Mouse (Mus musculus) thymus, adult 18-20 months (tissue): ENCODE data around the gene Zfp827.

Experiments
- DNase-seq, 2 experiments: peaks; one replicate each; pipeline ENCODE4 v3.0.0; 2022; ENCODE audit warnings: mixed read lengths in 2 of 2

The Zfp827 gene

DNA sequence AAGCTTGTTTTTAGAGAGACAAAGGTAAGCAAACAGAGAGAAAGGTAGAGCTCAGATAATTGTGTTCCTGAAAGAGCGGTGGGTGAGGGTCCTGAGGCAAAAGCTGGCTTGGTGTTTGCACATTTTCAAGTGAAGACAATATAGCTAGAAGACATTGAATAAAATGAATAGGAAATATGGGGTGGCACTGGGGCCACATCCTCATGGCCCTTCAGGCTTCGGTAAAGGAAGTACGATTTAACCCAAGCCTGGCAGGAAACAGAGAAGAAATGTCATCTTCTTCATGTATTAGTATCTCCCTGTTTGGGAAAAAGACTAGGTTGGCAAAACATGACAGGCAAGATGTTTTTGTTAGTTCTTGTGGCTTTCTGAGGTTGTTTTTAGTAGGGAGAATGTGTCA is 197.8 kb downstream of the Zfp827 start:
- no peak for DNase-seq

DNA sequence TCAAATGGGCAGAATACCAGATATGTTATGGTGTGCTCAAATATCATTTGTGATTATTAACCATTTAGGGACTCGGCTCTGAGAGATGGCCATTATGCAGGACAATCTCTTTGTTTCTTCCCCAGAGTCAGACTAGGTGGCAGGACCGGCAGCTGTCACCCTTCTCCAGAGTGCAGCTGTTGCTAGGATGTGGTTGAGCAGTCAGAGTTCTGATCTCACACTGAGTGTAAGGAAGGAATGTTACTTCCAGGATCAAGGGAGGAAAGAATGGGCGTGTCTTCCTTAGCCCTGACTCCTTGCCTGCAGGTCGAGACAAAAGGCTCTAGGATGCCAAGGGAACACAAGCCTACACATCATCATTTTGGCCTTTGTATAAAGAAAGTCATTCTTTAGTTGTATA is 199.0 kb downstream of the Zfp827 start:
- DNase-seq: no peak

DNA sequence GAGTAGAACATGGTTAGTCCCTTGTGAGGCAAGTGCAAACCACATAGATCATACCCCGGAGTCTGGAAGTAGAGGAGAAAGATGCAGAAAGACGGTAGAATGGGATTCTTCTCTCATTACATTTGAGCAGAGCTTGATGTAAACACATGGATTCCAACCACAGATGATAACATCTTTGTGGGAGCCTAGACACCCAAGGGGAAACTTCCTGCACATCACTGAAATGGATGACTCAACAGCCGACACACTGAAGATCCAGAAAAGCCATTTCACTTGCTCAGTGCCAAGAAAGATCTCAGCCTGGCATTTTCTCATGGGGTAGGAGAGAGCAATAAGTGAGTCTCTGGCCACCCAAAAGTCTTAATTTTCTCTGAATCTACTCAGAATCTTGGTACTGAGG is 199.7 kb downstream of the Zfp827 start:
- no peak for DNase-seq

DNA sequence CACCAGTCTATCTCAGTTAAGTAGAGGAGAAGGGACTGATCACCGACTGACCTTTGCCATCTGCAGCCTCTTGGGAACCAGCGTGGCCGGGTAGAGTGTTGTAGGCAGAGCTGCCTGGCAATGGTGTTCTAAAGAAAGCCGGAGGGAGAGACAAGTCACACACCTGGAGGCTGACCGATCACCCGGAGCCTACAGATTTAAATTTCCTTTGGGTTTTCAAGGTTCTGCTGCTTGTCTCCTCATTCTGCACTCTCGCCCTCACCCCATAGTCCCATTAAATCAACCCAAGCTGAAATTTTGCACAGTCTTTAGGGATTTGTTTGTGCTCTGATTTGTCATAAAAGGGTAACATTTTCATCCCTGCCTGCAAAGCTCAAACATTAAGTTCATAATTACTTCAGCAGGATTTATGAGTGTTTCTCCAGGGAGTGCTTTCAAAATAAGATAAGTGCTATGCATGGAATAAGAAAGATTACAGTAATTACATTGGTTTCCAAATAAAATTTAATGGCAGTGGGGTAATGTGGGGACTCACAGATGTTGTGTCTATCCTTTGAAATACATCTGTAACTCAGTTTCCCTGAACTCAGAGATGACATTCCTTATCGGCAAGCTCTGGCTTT is 201.1 kb downstream of the Zfp827 start:
- DNase-seq: no peak

DNA sequence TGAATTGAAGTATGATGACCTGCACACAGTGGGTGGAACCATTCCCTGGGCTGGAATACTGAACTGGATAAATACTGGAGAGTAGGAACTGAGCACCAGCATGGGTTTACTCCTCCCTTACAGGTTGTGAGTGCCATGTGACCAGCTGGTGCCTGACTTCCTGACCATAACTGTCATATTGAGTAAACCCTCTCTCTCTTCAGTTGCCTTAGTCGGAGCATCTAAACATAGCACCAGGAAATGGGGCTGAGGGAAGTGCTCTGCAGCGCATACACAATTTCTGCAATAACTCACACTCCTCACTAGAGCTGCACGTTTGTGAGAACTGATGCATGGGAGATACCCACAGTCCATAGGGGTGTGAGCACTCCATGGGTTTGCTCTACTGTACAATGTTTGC is 211.1 kb downstream of the Zfp827 start:
- DNase-seq: no peak

DNA sequence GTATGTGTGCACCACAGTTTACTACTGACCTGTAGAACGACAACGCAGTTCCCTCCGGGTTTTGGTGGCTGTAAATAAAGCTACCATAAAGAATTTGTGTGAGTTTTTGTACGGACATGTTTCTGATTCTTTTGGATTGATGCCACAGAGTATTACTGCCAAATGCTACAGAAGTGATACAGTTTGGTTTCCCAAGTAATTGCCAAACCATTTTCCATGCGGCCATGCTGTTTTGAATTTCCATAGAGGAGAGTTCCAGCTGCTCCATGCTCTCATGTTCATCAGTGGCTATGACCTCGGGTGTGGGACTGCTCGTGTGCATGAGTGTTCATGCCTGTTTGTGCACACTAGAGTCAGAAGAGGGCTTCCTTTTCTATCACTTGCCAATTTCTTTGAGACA is 211.8 kb downstream of the Zfp827 start:
- DNase-seq: no peak
